ENCODE assay signal across 8 mouse cellular contexts in genomic region chr7:49758934-49759571, GRCm38 (mm10). TPM values are rescaled to one million over a fixed set of nuclear protein-coding genes. Genes with fewer than 3 reads are reported as not detected.
A peak's percentile ranks its signal among the peaks of the same experiment; 100 is the strongest.
DNase-seq lines count a peak whose midpoint lies in the region; ATAC-seq and TF ChIP-seq lines count a peak whose summit lies in the region.

TSS of gene Htatip2 (plus strand) at chr7:49759115.

- H3K9ac ChIP-seq in heart, embryonic 15.5 days = peak within 1 kb of the TSS; percentile 74
- H3K9ac ChIP-seq in lung, embryonic 14.5 days = peak within 1 kb of the TSS; percentile 58

- peak; percentile 88 for DNase-seq in A20 (ENCODE audit: low read depth, low spot score)
- peak; percentile 75 to 88 for DNase-seq in adrenal gland, adult (ENCODE audit: inconsistent age in 2 of 2, low spot score in 1 of 2)
- DNase-seq in kidney, postnatal 10 days = peak; percentile 67
- peak; percentile 75 for DNase-seq in lung, embryonic 14.5 days
- DNase-seq in ovary, postnatal 14 days (ENCODE audit: low spot score) = peak; percentile 28
- DNase-seq in thymus, postnatal 4 days = peak; percentile 82

- H3K4me2 ChIP-seq in heart, embryonic 15.5 days = peak within 1 kb of the TSS; percentile 93
- peak within 1 kb of the TSS; percentile 83 for H3K4me2 ChIP-seq in lung, embryonic 14.5 days

- H3K4me1 ChIP-seq in erythroblast, embryonic 14.5 days (ENCODE audit: control insufficient read depth) = peaks cover 71% of the 10 kb centered on the region
- peaks cover 9% of the 10 kb centered on the region for H3K4me1 ChIP-seq in heart, embryonic 15.5 days (replicated peaks)
- no peaks in the 10 kb centered on the region for H3K4me1 ChIP-seq in lung, embryonic 14.5 days (ENCODE audit: insufficient read depth)

- no peaks in the 10 kb centered on the region for H3K9me3 ChIP-seq in erythroblast, embryonic 14.5 days (ENCODE audit: control insufficient read depth, low read length)
- H3K9me3 ChIP-seq in heart, embryonic 15.5 days (replicated peaks) = no peaks in the 10 kb centered on the region
- no peaks in the 10 kb centered on the region for H3K9me3 ChIP-seq in lung, embryonic 14.5 days (ENCODE audit: low read depth, low read length)

- peaks cover 42% of the 10 kb centered on the region for H3K36me3 ChIP-seq in erythroblast, embryonic 14.5 days (ENCODE audit: control insufficient read depth)
- H3K36me3 ChIP-seq in heart, embryonic 15.5 days = no peaks in the 10 kb centered on the region
- H3K36me3 ChIP-seq in lung, embryonic 14.5 days (ENCODE audit: insufficient read depth) = no peaks in the 10 kb centered on the region

- peaks cover 14% of the 10 kb centered on the region for H3K27me3 ChIP-seq in erythroblast, embryonic 14.5 days (ENCODE audit: control insufficient read depth)
- peaks cover 8% of the 10 kb centered on the region for H3K27me3 ChIP-seq in heart, embryonic 15.5 days
- H3K27me3 ChIP-seq in lung, embryonic 14.5 days (ENCODE audit: insufficient read depth, low read length) = no peaks in the 10 kb centered on the region

- peak within 1 kb of the TSS; percentile 89 for H3K4me3 ChIP-seq in erythroblast, embryonic 14.5 days (replicated peaks)
- peak within 1 kb of the TSS; percentile 66 for H3K4me3 ChIP-seq in heart, embryonic 15.5 days
- H3K4me3 ChIP-seq in lung, embryonic 14.5 days (ENCODE audit: low read depth, low read length) = peak within 1 kb of the TSS; percentile 55

- no peak for TF ChIP-seq CTCF in lung, embryonic 14.5 days (IDR thresholded peaks at IDR 0.05; ENCODE audit: low read depth)

- H3K27ac ChIP-seq in heart, embryonic 15.5 days = no peak within 1 kb of the TSS
- no peak within 1 kb of the TSS for H3K27ac ChIP-seq in lung, embryonic 14.5 days (ENCODE audit: low read depth)

- peak; percentile 75 for ATAC-seq in heart, embryonic 15.5 days (replicated peaks; ENCODE audit: insufficient number of reproducible peaks, insufficient read depth, low FRiP score, low read depth)
- peak; percentile 79 for ATAC-seq in lung, embryonic 14.5 days (ENCODE audit: insufficient read depth)

- WGBS in heart, embryonic 15.5 days = 2% methylated on average over 39 of the region's 42 CpGs
- 2% methylated on average over 33 of the region's 42 CpGs for WGBS in lung, embryonic 14.5 days

RNA-seq across cellular contexts. Expression of gene Htatip2, which starts in this region (rescaled TPM):
- 1.3 and 1.5 TPM in 2 replicates for polyA plus RNA-seq in erythroblast, embryonic 14.5 days (2012)
- polyA plus RNA-seq in heart, embryonic 15.5 days (2015; fragmentation: Nextera tagmentation; extraction: Ambion mirVana) = 11.6 and 15.3 TPM in 2 replicates
- polyA plus RNA-seq in lung, embryonic 14.5 days (2014; fragmentation: Nextera tagmentation; extraction: Ambion mirVana) = 12.5 and 12.8 TPM in 2 replicates

Comparison
In these comparisons a context has a peak if more than half of its experiments do, and no peak if none do; other contexts are left out.
1. DNase-seq: peak in every context shown above with its lines; median percentile 88 in A20; 82 in thymus, postnatal 4 days; 82 in adrenal gland, adult; 75 in lung, embryonic 14.5 days; 67 in kidney, postnatal 10 days; 28 in ovary, postnatal 14 days.